Mouse (Mus musculus): ENCODE results near the gene Rnf5.

GRCm38 (mm10) chr17:34637459-34637858, 34.0 kb upstream of the Rnf5 start:
- TF ChIP-seq POLR2A (IDR thresholded peaks at IDR 0.05; ENCODE audit: control insufficient read depth, extremely low read depth, insufficient read depth, low read length, poor library complexity) (no peak), CTCF (IDR thresholded peaks at IDR 0.05; ENCODE audit: borderline replicate concordance, control insufficient read depth, extremely low read depth, insufficient read depth, low read length, poor library complexity) (no peak)
